Mouse (Mus musculus) lung, adult 2 months (tissue): ENCODE measurements around the gene Znhit1.

Source experiments
- CTCF ChIP-seq: fragments of 200-500 bp; IDR thresholded peaks from 2 replicates; pipeline ENCODE4 v1.5.1; 2011; ENCODE audit warnings: mild to moderate bottlenecking, low read length, control low read depth; ENCODE audit not compliant: insufficient read depth
- POLR2A ChIP-seq: fragments of 200-500 bp; IDR thresholded peaks from 2 replicates; pipeline ENCODE4 v1.6.1; 2011; ENCODE audit warnings: low read depth, mild to moderate bottlenecking, control low read depth, low read length, borderline replicate concordance; ENCODE audit errors: extremely low read depth

GRCm38 (mm10) chr5:136952153-136952552 is 35.7 kb downstream of the Znhit1 start:
- TF ChIP-seq POLR2A (no peak), CTCF (no peak)
